Mouse (Mus musculus): ENCODE measurements around the gene Ugt1a6a. TPM values are rescaled to one million over a fixed set of nuclear protein-coding genes. Genes with fewer than 3 reads are reported as not detected.

Gene Ugt1a6a
- polyA plus RNA-seq, 1 experiment from 2014 or later: 0.48 TPM

- Histone ChIP-seq H3K4me3 (ENCODE audit: low read depth, low read length) (no peak overlapping the region), H3K9ac (replicated peaks; ENCODE audit: low read length) (no peak overlapping the region), H3K27me3 (ENCODE audit: control insufficient read depth, insufficient read depth, low read length) (no peaks in the 10 kb centered on the region), H3K27ac (replicated peaks; ENCODE audit: low read depth, low read length) (no peak overlapping the region), H3K4me1 (ENCODE audit: control insufficient read depth, insufficient read depth, low read length) (no peaks in the 10 kb centered on the region), H3K4me2 (ENCODE audit: low read depth, low read length) (no peak overlapping the region), H3K36me3 (replicated peaks; ENCODE audit: control insufficient read depth, insufficient read depth, low read depth, low read length) (no peaks in the 10 kb centered on the region), H3K9me3 (replicated peaks; ENCODE audit: control insufficient read depth, low read length) (peaks cover 90% of the 10 kb centered on the region)
- ATAC-seq (replicated peaks; ENCODE audit: insufficient number of reproducible peaks, low FRiP score, low TSS enrichment, low read depth): no peak
- no peak for DNase-seq (ENCODE audit: low spot score)
- WGBS: 68% methylated on average over 6 of the region's 6 CpGs
These were observed 118.9 kb downstream of the Ugt1a6a start for GRCm38 (mm10) chr1:88253540-88253939.

DNA sequence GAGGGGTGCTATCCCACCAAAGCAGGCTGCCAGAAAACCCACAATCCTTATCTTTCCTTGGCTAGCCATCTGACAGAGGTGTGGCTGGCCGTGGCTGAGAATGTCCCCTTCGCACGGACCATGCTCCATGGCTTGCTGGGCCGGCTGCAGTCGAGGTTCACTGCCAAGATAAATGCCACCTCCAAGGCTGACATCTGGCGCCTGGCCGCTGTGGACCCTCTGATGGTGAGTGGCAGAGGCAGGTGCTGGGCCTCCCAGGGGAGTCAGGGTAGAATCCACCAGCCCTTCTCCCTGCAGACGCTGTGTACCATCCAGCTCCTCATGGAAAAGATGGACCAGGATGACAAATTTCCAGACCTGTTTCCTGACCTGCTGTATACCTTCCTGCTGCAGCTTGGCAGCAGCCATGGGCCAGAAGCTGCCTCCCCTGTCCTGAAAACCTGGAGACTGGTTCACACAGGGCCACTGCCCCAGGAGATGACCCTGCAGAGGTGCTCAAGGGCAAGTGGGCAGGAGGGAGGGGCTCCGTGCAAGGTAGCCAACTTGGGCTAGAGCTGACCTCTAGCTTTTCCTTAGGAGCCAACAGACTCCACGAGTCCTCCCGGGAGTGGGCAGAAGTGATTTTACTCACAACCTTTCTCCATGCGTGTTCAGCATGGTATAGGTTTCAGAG lies 120.3 kb downstream of the Ugt1a6a start:
- no peak for ATAC-seq (replicated peaks; ENCODE audit: insufficient number of reproducible peaks, low FRiP score, low TSS enrichment, low read depth)
- no peak overlapping the region for H3K4me2 ChIP-seq (ENCODE audit: low read depth, low read length)
- H3K4me1 ChIP-seq (ENCODE audit: control insufficient read depth, insufficient read depth, low read length): no peaks in the 10 kb centered on the region
- H3K27ac ChIP-seq (replicated peaks; ENCODE audit: low read depth, low read length): no peak overlapping the region
- peaks cover 83% of the 10 kb centered on the region for H3K9me3 ChIP-seq (replicated peaks; ENCODE audit: control insufficient read depth, low read length)
- peaks cover 5% of the 10 kb centered on the region for H3K36me3 ChIP-seq (replicated peaks; ENCODE audit: control insufficient read depth, insufficient read depth, low read depth, low read length)
- no peak for DNase-seq (ENCODE audit: low spot score)
- WGBS: 87% methylated on average over 12 of the region's 12 CpGs
- H3K4me3 ChIP-seq (ENCODE audit: low read depth, low read length): no peak overlapping the region
- no peaks in the 10 kb centered on the region for H3K27me3 ChIP-seq (ENCODE audit: control insufficient read depth, insufficient read depth, low read length)
- H3K9ac ChIP-seq (replicated peaks; ENCODE audit: low read length): no peak overlapping the region

DNA sequence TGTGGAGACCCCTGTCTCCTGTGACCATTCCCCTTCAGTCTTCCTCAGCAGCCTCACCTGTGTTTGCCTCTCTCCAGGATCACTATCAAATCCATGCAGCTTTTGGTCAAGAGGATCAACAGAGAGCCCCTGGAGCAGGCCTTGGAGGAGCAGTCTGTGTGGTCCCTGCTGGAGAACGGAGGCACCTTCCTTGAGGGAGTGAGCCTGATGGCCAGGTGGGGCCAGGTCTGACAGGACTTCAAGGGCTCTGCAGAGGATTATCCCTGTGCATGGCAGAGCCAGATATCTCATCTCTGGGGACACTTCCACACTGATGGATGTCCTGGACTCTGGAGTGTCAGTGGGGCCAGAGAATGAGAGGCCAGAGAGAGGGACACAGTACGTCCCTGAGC lies 120.9 kb downstream of the Ugt1a6a start:
- Histone ChIP-seq H3K27me3 (ENCODE audit: control insufficient read depth, insufficient read depth, low read length) (no peaks in the 10 kb centered on the region), H3K27ac (replicated peaks; ENCODE audit: low read depth, low read length) (no peak overlapping the region), H3K4me3 (ENCODE audit: low read depth, low read length) (no peak overlapping the region), H3K4me2 (ENCODE audit: low read depth, low read length) (no peak overlapping the region), H3K9ac (replicated peaks; ENCODE audit: low read length) (no peak overlapping the region), H3K4me1 (ENCODE audit: control insufficient read depth, insufficient read depth, low read length) (no peaks in the 10 kb centered on the region), H3K9me3 (replicated peaks; ENCODE audit: control insufficient read depth, low read length) (peaks cover 81% of the 10 kb centered on the region), H3K36me3 (replicated peaks; ENCODE audit: control insufficient read depth, insufficient read depth, low read depth, low read length) (peaks cover 11% of the 10 kb centered on the region)
- WGBS: 55% methylated on average over 2 of the region's 2 CpGs
- no peak for ATAC-seq (replicated peaks; ENCODE audit: insufficient number of reproducible peaks, low FRiP score, low TSS enrichment, low read depth)
- no peak for DNase-seq (ENCODE audit: low spot score)

DNA sequence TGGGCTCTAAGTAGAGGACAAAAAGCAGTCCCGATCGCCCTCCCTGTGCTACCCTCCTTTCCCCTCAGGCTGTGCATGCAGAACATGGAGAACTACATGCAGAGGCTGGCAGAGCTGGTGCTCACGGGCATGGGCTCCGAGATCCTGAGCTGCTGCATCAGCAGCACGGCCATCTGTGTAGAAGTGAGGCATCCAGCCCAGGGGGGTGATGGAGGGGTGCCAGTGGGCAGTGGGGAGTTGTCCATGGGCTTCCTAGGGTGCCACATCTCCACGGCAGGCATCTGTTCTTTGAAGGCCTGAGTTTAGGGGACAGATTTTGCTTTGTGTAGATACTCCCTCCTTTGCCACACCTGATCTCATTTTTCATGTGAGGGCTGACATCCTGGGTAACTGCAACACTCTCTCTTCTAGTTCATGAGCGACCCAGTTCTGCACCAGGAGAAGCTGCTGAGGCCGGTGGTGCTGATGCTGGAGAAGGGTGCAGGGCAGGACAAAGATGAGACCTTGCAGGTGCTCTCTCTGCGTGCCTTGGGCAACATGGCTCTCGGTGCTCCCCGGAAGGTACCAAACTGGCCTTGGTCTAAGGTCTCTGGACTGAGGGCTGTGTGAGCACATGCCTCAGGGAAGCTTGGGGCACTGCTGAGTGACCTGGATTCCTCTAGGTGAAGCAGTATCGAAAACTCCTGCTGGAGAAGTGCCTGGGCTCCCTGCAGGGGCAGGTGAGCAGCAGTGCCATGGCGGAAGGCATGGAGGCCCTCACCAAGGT lies 121.6 kb downstream of the Ugt1a6a start:
- WGBS: 80% methylated on average over 13 of the region's 13 CpGs
- Histone ChIP-seq H3K27ac (replicated peaks; ENCODE audit: low read depth, low read length) (no peak overlapping the region), H3K4me3 (ENCODE audit: low read depth, low read length) (no peak overlapping the region), H3K36me3 (replicated peaks; ENCODE audit: control insufficient read depth, insufficient read depth, low read depth, low read length) (peaks cover 16% of the 10 kb centered on the region), H3K9ac (replicated peaks; ENCODE audit: low read length) (no peak overlapping the region), H3K9me3 (replicated peaks; ENCODE audit: control insufficient read depth, low read length) (peaks cover 74% of the 10 kb centered on the region), H3K27me3 (ENCODE audit: control insufficient read depth, insufficient read depth, low read length) (no peaks in the 10 kb centered on the region), H3K4me1 (ENCODE audit: control insufficient read depth, insufficient read depth, low read length) (no peaks in the 10 kb centered on the region), H3K4me2 (ENCODE audit: low read depth, low read length) (no peak overlapping the region)
- ATAC-seq (replicated peaks; ENCODE audit: insufficient number of reproducible peaks, low FRiP score, low TSS enrichment, low read depth) (no peak), DNase-seq (ENCODE audit: low spot score) (no peak)

DNA sequence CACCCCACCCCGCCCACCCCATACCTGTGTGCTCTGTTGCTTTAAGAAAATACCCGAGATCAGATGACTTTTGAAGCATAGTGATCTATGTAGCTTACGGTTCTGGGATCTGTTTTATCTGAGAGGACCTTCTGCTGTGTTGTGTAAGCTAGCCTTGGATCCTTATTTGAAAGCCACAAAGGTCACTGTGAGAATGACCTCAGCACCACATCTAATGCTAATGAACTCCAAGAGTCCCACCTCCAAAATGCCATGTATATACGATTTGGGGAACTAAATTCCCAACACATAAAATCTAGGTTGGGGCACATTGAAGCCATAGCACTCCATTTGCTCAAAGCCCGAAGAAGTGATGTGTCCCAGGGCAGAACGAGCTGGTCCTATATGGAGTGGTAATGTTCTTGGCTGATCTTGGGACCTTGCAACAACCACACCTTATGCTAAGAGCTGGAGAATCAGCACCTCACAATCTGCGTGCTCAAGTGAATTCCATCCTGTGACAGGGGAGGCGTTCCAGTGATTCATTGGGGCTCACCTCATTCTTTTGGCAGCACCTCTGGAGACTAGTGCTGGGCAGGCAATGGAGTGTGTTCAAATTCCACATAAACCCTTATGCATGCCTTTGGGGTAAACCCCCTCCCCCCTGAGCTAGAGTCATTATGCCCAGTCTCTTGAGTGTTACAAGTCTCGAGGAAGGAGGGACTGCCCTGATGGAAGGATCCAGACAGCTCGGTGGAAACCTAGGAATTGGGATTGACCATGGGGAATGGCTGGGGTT lies 122.5 kb downstream of the Ugt1a6a start:
- Histone ChIP-seq H3K4me2 (ENCODE audit: low read depth, low read length) (no peak overlapping the region), H3K9me3 (replicated peaks; ENCODE audit: control insufficient read depth, low read length) (peaks cover 69% of the 10 kb centered on the region), H3K9ac (replicated peaks; ENCODE audit: low read length) (no peak overlapping the region), H3K4me3 (ENCODE audit: low read depth, low read length) (no peak overlapping the region), H3K4me1 (ENCODE audit: control insufficient read depth, insufficient read depth, low read length) (no peaks in the 10 kb centered on the region), H3K27ac (replicated peaks; ENCODE audit: low read depth, low read length) (no peak overlapping the region), H3K36me3 (replicated peaks; ENCODE audit: control insufficient read depth, insufficient read depth, low read depth, low read length) (peaks cover 24% of the 10 kb centered on the region), H3K27me3 (ENCODE audit: control insufficient read depth, insufficient read depth, low read length) (no peaks in the 10 kb centered on the region)
- DNase-seq (ENCODE audit: low spot score) (no peak), ATAC-seq (replicated peaks; ENCODE audit: insufficient number of reproducible peaks, low FRiP score, low TSS enrichment, low read depth) (no peak)
- 78% methylated on average over 10 of the region's 10 CpGs for WGBS

DNA sequence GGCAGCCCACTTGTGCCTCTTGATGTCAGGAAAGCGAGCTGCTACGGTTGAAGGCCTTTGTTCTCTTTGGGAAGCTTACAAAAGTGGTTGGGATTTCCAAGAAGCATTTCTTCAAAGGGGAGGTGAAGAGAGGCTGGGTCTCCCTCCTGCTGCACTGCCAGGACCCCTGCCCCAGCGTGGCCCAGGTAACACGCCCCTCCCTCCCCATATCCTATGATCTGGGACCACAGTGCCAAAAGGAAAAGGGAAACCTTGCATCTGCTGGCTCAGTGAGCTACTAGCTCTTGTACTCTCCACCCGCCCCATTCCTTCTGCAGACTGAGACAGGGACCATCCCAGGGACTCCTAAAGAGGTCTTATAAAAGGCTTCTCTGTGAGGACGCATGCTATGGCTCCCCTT lies 123.1 kb downstream of the Ugt1a6a start:
- 80% methylated on average over 6 of the region's 6 CpGs for WGBS

DNA sequence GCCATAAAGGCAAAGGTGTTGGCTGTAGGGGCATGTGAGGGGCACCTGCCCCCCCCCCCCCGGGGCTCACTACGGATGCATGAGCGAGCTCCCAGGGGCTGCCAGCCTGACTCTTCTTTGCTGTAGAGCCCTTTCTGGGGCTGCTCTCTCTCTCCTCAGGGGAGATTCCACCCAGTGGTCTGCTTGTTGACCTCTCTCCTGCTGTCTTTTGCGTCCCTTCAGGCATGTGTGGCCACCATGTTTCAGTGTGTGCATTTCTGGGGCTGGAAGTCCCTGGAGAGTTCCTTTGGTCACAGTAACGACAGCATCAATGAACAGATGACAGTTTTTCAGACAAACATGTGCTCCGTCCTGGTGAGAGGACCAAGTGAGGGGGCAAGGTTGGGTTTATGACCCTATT lies 123.8 kb downstream of the Ugt1a6a start:
- Histone ChIP-seq H3K4me1 (ENCODE audit: control insufficient read depth, insufficient read depth, low read length) (no peaks in the 10 kb centered on the region), H3K4me2 (ENCODE audit: low read depth, low read length) (no peak overlapping the region), H3K27me3 (ENCODE audit: control insufficient read depth, insufficient read depth, low read length) (no peaks in the 10 kb centered on the region), H3K36me3 (replicated peaks; ENCODE audit: control insufficient read depth, insufficient read depth, low read depth, low read length) (peaks cover 37% of the 10 kb centered on the region), H3K9ac (replicated peaks; ENCODE audit: low read length) (no peak overlapping the region), H3K9me3 (replicated peaks; ENCODE audit: control insufficient read depth, low read length) (peaks cover 59% of the 10 kb centered on the region), H3K4me3 (ENCODE audit: low read depth, low read length) (no peak overlapping the region), H3K27ac (replicated peaks; ENCODE audit: low read depth, low read length) (no peak overlapping the region)
- DNase-seq (ENCODE audit: low spot score) (no peak), ATAC-seq (replicated peaks; ENCODE audit: insufficient number of reproducible peaks, low FRiP score, low TSS enrichment, low read depth) (no peak)
- WGBS: 73% methylated on average over 6 of the region's 6 CpGs

More for the DNA sequence above, 123.1 kb downstream of the Ugt1a6a start:
- Histone ChIP-seq H3K36me3 (replicated peaks; ENCODE audit: control insufficient read depth, insufficient read depth, low read depth, low read length) (peaks cover 30% of the 10 kb centered on the region), H3K9ac (replicated peaks; ENCODE audit: low read length) (no peak overlapping the region), H3K4me2 (ENCODE audit: low read depth, low read length) (no peak overlapping the region), H3K9me3 (replicated peaks; ENCODE audit: control insufficient read depth, low read length) (peaks cover 63% of the 10 kb centered on the region), H3K4me3 (ENCODE audit: low read depth, low read length) (no peak overlapping the region), H3K4me1 (ENCODE audit: control insufficient read depth, insufficient read depth, low read length) (no peaks in the 10 kb centered on the region), H3K27ac (replicated peaks; ENCODE audit: low read depth, low read length) (no peak overlapping the region), H3K27me3 (ENCODE audit: control insufficient read depth, insufficient read depth, low read length) (no peaks in the 10 kb centered on the region)
- DNase-seq (ENCODE audit: low spot score) (no peak), ATAC-seq (replicated peaks; ENCODE audit: insufficient number of reproducible peaks, low FRiP score, low TSS enrichment, low read depth) (no peak)

Measured in embryonic facial prominence, embryonic 11.5 days (tissue).